Mouse (Mus musculus) hindbrain, embryonic 16.5 days (tissue): ENCODE results near the gene B4galnt1. TPM values are rescaled to one million over a fixed set of nuclear protein-coding genes. Genes with fewer than 3 reads are reported as not detected.
A peak's percentile ranks its signal among the peaks of the same experiment; 100 is the strongest.
"Not testable (repeated sequence)": the region's sequence is repeated elsewhere in the genome, so short reads cannot be mapped to it uniquely, and the experiment has no call there.

Experiments used
- ATAC-seq: fragments of 200-750 bp; cut with Nextera tagmentation; 2 replicates; pipeline ENCODE4 v1.8.0; 2017; ENCODE audit warnings: moderate TSS enrichment, moderate library complexity
- H3K27ac ChIP-seq: fragments of 300-500 bp; sonication (generic); 2 replicates; pipeline ENCODE4 v1.5.1; 2014; ENCODE audit warnings: low read depth, mild to moderate bottlenecking, control low read depth, low read length, moderate library complexity
- H3K27me3 ChIP-seq: fragments of 300-500 bp; sonication (generic); replicated peaks from 2 replicates; pipeline ENCODE4 v1.6.1; 2014; ENCODE audit warnings: low read length; ENCODE audit not compliant: control insufficient read depth, insufficient read depth
- H3K36me3 ChIP-seq: fragments of 300-500 bp; sonication (generic); 2 replicates; pipeline ENCODE4 v1.6.1; 2014; ENCODE audit warnings: mild to moderate bottlenecking, low read length, moderate library complexity, mixed read lengths; ENCODE audit not compliant: control insufficient read depth, insufficient read depth
- H3K4me1 ChIP-seq: fragments of 300-500 bp; sonication (generic); 2 replicates; pipeline ENCODE4 v1.6.1; 2014; ENCODE audit warnings: low read depth, low read length; ENCODE audit not compliant: control insufficient read depth, insufficient read depth
- H3K4me2 ChIP-seq: fragments of 300-500 bp; sonication (generic); 2 replicates; pipeline ENCODE4 v1.6.1; 2014; ENCODE audit warnings: mild to moderate bottlenecking, low read length, control low read depth, moderate library complexity
- H3K4me3 ChIP-seq: fragments of 300-500 bp; sonication (generic); 2 replicates; pipeline ENCODE4 v1.5.1; 2014; ENCODE audit warnings: mild to moderate bottlenecking, low read length, control low read depth, moderate library complexity
- H3K9ac ChIP-seq: fragments of 300-500 bp; sonication (generic); 2 replicates; pipeline ENCODE4 v1.6.1; 2014; ENCODE audit warnings: low read depth, mild to moderate bottlenecking, control low read depth, low read length, moderate library complexity
- H3K9me3 ChIP-seq: fragments of 300-500 bp; sonication (generic); 2 replicates; pipeline ENCODE4 v1.6.1; 2014; ENCODE audit warnings: mild to moderate bottlenecking, low read length, moderate library complexity; ENCODE audit not compliant: control insufficient read depth
- WGBS: fragments of 180-500 bp; shearing (Covaris S2); extraction: QIAGEN DNeasy Blood & Tissue Kit; methylation state at CpG from one replicate; pipeline ENCODE4 v1.1.7; 2014; 5-methylcytosine and 5-hydroxymethylcytosine counted together
- polyA plus RNA-seq: library from polyadenylated mRNA; unstranded; fragments of >200 nt; fragmentation: Nextera tagmentation; extraction: Ambion mirVana; gene quantifications from 2 replicates; pipeline ENCODE4 v1.2.1, GENCODE M21; 2015

B4galnt1 gene
- polyA plus RNA-seq, 1 experiment from 2014 or later = 59.0 TPM

DNA sequence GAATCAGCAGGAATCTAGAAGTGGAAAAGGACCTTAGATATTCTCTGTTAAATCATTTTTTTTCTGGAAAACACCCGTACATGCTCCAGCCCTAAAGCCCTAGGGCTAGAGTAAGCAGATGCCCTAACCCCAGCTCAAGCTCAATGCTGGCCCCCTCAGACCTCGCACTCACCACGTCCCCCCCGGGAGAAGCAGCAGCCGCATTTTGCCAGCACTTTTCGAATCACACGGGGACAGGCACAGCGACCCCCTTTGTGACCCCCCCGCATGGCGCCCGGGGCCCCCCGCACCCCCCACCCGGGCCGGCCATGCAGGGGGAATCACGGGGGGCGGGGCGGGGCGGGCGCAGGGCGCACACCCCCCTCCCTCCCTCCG, 23.0 kb downstream of the B4galnt1 start:
- ATAC-seq = no peak
- H3K4me3 ChIP-seq = peak overlapping the region; percentile 70
- no peaks in the 10 kb centered on the region for H3K9me3 ChIP-seq
- no peaks in the 10 kb centered on the region; the same call in 1 of the 2 replicates for H3K27me3 ChIP-seq
- H3K27ac ChIP-seq = peak overlapping the region; percentile 74
- peak overlapping the region; percentile 87 for H3K9ac ChIP-seq
- H3K4me1 ChIP-seq = peaks cover 22% of the 10 kb centered on the region
- H3K4me2 ChIP-seq = peak overlapping the region; percentile 96
- H3K36me3 ChIP-seq = peaks cover 12% of the 10 kb centered on the region
- under 1% methylated on average over 18 of the region's 21 CpGs for WGBS

DNA sequence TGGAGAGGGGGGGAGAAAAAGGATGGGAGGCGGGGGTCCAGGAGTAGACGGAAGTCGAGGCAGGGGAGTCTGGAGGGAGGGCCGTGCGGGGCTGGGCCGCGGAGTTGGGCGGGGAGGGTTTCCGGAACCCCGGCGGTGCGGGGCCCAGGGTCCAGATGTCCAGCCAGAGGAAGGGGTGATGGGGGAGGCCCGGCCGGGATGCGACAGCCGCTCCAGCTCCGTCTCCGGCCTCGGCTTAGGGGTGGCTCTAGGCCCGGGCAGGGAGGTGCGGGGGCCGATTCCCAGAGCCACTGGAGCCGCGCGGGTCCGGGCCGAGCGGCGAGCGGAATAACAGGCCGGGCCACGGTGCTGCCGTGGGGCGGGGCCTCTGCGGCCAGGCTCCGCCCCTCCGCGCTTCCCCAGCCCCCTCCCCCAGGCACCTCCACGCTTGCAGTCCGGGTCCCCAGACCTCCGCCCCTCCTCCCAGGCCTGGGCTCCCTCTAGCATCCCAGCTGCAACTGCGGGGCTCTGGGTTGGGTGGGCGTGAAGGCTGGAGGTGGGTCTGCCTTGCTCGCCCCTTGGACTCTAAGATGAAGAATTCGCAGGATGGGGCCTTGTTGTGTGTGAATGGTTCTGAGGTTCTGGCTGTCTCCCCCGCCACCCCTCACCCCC, 23.6 kb downstream of the B4galnt1 start:
- peak; percentile 87 for ATAC-seq
- Histone ChIP-seq H3K4me2 (peak overlapping the region; percentile 96), H3K4me1 (peaks cover 22% of the 10 kb centered on the region), H3K27me3 (no peaks in the 10 kb centered on the region; the same call in 1 of the 2 replicates), H3K9me3 (no peaks in the 10 kb centered on the region), H3K9ac (peak overlapping the region; percentile 87), H3K27ac (peak overlapping the region; percentile 74), H3K36me3 (peaks cover 13% of the 10 kb centered on the region), H3K4me3 (peak overlapping the region; percentile 70)
- under 1% methylated on average over 36 of the region's 46 CpGs for WGBS

DNA sequence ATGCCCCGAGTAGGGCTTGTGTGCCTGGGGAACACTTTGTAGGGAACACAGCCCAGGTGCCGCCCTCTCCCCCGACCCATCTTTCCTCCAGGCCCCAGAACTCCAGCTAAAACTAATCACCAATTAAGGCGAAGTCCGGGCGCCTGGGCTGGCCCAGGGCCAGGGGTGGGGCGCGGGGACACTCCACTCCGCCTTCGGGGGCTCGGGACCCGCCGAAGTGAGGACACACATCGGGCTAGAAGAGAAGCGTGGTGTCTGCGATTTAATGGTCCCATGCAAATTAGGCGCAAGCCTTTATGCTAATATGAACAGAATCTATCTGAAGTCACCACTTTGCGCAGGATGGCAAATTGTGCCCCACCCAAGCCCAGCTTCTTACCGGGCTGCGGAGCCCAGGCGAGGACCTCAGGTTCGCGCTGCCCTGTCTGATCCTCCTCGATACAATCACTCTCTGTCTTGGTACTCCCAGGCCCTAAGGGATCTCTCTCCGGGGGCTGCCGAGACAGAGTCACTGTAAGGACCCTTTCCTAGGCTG, 24.2 kb downstream of the B4galnt1 start:
- Histone ChIP-seq H3K4me1 (peaks cover 20% of the 10 kb centered on the region), H3K27me3 (no peaks in the 10 kb centered on the region; the same call in 1 of the 2 replicates), H3K9ac (peak overlapping the region; percentile 87), H3K9me3 (no peaks in the 10 kb centered on the region), H3K27ac (peak overlapping the region; percentile 74), H3K36me3 (peaks cover 13% of the 10 kb centered on the region), H3K4me2 (peak overlapping the region; percentile 96), H3K4me3 (peak overlapping the region; percentile 70)
- 3% methylated on average over 26 of the region's 26 CpGs for WGBS
- peak; percentile 7; the same call in 1 of the 2 replicates for ATAC-seq

DNA sequence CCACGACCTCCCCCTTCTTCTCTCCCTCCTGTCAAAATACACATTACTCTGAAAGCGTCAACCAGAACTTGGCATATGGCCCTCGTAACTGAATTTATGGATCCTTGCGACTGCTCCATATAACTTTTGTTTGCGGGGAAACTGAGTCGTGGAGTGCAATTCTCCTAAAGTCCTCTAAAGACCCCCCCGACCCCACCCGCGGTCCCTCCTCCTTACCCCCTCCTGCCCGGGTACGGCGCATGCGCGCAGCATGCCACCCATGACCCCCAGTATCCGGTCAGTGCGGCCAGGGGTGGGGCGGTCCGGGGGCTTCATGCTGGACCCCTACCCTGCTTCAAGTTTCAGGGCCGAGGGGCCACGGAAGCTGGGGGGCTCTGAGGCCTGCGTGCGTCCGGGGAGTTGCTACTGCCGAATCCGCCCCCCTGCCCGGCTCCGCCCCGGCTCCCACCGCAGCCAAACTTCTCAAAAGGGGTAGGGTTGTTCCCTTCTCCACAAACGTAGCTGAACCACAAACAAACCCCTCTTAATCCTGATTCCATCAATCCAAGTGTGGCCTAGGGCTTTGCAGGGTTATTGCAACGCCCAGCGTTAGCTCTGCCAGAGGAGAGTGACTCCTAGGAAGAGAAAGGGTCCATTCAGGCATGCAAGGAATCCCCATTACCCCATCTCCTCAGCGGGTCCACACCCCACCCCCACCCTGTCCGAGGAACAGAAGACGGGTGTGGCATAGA, 24.8 kb downstream of the B4galnt1 start, which contains the start of gene Arhgef25:
TSS of gene Arhgef25 (minus strand) at position 433 of the 731 bp plus-strand sequence.
- 0 out of 2 replicates have a peak, but pooled peaks have one; percentile 7 for ATAC-seq
- Histone ChIP-seq H3K27ac (peak within 1 kb of the TSS; percentile 74), H3K27me3 (no peaks in the 10 kb centered on the region), H3K9me3 (no peaks in the 10 kb centered on the region), H3K36me3 (peaks cover 13% of the 10 kb centered on the region), H3K9ac (peak within 1 kb of the TSS; percentile 87), H3K4me3 (peak within 1 kb of the TSS; percentile 70), H3K4me2 (peak within 1 kb of the TSS; percentile 96), H3K4me1 (peaks cover 24% of the 10 kb centered on the region)
- WGBS = 5% methylated on average over 35 of the region's 35 CpGs

DNA sequence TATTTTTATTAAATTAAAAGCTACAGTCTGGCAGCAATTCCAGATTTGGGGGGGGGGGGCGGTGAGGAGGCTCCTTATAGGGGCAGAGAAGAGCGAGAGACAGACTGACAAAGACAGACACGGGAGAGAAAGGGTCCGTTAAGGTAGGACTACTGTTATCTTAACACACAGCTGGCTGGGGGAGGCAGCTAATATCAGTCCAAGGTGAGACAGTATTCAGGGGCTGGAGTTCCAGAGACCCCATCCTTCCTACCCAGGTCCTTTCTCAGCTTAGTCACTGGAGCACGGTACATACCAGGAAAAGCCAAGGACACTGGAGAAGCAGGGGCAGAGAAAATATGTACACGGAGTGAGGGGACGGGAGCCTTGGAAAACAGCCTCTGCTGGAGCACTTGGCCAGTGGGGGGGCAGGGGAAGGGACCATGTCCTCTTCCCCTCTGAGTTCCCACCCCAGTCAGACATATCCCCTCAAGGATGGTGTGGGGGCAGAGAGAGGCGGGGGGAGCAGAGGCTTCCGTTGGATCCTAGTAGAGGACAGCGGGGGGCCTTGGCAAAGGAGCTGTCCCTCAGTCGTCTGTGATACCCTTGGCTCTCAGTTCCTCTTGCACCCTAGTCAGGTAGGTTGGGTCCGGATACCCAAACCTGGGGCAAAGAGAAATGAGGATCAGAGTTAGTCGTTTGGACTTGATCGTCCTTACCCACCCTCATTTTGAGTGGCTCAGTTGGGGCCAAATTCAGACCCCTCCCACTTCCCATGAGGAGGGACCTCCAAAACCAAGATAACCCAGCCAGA, 25.6 kb downstream of the B4galnt1 start:
- Histone ChIP-seq H3K4me2 (no peak overlapping the region; the same call in 1 of the 2 replicates), H3K9me3 (no peaks in the 10 kb centered on the region), H3K36me3 (peaks cover 13% of the 10 kb centered on the region), H3K4me3 (no peak overlapping the region), H3K27me3 (no peaks in the 10 kb centered on the region), H3K27ac (0 out of 2 replicates have a peak overlapping the region, but pooled peaks have one; percentile 29), H3K4me1 (peaks cover 26% of the 10 kb centered on the region), H3K9ac (peak overlapping the region; percentile 6; the same call in 1 of the 2 replicates)
- 35% methylated on average over 12 of the region's 14 CpGs for WGBS
- no peak for ATAC-seq

DNA sequence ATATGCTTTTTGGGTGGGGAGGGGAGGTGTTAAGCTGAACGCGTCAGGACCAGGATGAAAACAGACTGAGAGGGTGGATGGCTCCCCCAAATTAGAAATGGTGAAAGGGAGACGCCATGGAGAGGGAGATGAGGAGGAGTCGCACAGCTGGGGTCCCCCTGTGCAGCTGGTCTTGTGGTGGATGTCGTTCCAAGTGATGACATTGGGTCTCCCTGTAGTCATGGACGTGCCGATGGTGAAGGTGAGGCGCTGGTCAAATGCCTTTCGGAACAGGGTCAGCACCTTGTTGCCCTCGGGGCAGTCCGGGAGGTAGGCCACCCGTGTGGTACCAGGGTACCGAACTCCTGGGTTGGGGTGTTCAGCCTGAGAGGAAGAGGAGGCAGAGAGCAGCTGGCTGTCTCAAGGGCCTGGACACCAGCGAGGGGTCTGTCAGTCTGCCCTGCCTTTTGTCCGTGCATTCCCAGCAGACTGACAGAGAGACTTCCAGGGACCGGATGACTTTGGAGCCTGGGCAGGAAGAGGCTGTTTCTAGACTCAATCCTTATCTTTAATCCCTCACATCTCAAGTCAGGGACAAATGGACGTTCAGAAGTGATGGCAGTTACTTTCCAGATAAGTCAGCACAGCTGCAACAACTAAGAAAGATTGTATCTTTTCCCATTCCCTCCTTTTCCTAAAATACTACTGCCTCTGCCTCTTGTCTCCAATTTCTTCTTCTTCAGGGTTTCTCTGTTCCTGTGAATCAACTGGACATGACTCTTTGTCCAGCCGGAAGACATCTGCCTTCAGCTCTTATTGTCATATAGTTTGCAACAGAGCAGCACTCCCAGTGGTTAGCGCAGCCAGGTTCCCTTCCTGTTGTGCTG, 26.4 kb downstream of the B4galnt1 start:
- Histone ChIP-seq H3K4me2 (no peak overlapping the region), H3K36me3 (peaks cover 13% of the 10 kb centered on the region), H3K27ac (no peak overlapping the region; the same call in 1 of the 2 replicates), H3K9ac (no peak overlapping the region), H3K9me3 (no peaks in the 10 kb centered on the region), H3K4me1 (peaks cover 30% of the 10 kb centered on the region), H3K4me3 (no peak overlapping the region), H3K27me3 (no peaks in the 10 kb centered on the region)
- 77% methylated on average over 19 of the region's 19 CpGs for WGBS
- ATAC-seq = no peak

DNA sequence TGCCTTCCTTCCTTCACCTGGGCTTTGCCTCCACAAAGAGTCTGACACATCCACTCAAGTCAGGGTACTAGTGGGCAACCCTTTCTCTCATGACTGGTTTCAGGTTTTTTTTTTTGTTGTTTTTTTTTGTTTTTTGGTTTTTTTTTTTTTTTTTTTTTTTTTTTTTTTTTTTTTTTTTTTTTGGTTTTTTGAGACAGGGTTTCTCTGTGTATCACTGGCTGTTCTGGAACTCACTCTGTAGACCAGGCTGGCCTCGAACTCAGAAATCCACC, 27.0 kb downstream of the B4galnt1 start:
- not testable (repeated sequence) for H3K4me2 ChIP-seq, H3K9me3 ChIP-seq, H3K9ac ChIP-seq, H3K27me3 ChIP-seq, H3K4me3 ChIP-seq, ATAC-seq, H3K27ac ChIP-seq
- Histone ChIP-seq H3K36me3 (peaks cover 13% of the 10 kb centered on the region), H3K4me1 (peaks cover 34% of the 10 kb centered on the region)
- WGBS = 86% methylated on average over 1 of the region's 1 CpGs

DNA sequence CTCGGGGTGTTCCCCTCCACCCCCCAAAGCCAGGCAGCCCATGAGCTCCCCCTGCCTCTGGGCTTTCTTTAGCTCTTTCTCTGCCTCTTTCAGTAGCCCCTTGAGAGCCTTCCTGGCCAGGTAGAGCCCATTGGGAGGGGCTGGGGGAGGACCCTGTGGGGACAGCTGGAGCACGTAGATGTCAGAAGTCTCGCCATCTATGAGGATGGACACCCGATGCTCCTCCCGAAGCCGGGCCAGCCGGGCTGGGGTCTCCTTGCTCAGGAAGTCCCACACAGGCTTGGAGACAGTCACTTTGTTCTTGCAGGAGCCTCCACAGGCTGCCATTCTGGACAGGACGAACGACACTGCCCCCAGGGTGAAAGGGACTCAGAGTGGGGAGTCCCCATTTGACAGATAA, 28.0 kb downstream of the B4galnt1 start:
- H3K9me3 ChIP-seq = no peaks in the 10 kb centered on the region
- peaks cover 30% of the 10 kb centered on the region for H3K4me1 ChIP-seq
- 83% methylated on average over 9 of the region's 9 CpGs for WGBS
- no peak for ATAC-seq
- H3K4me2 ChIP-seq = no peak overlapping the region
- no peak overlapping the region for H3K9ac ChIP-seq
- no peak overlapping the region for H3K4me3 ChIP-seq
- H3K27me3 ChIP-seq = no peaks in the 10 kb centered on the region
- H3K27ac ChIP-seq = no peak overlapping the region
- peaks cover 16% of the 10 kb centered on the region for H3K36me3 ChIP-seq
